Mouse (Mus musculus): Measurements from ENCODE around the gene Acer3.

The Acer3 gene

GRCm38 (mm10) chr7:98321083-98321482 is at the start of gene Acer3:
Acer3 (minus strand) TSS chr7:98321208.
- DNase-seq, result no peak

DNA sequence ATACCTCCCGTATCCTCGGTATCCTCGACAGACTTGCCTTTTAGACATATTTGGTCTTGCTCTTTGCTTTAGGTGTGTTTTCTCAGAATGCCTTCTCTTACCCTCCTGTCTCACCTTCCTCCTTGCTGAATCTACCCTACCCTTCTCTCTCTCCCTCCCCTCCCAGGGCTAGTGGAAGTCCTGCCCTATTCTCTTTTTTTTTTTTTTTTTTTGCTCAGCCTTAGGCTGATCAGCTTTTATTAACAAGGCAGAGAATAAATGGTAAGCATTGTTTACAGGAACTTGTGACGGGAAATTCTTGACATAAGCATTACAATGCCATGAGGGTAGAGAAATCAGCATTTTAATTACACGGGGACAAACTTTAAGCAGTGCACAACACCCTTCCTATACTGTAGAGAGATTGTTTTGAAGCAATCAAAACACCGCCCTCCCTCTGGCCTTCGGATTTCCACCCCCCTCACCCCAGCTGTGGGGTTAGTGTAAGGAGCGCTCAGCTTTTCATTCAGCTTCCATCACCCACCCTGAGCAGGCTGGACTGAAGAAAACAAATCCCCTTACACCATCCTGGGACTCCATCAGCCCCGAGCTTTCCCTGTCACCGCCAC is 48.9 kb upstream of the Acer3 start:
- no peak for DNase-seq

GRCm38 (mm10) chr7:98361662-98362061 is 40.7 kb upstream of the Acer3 start:
- DNase-seq, result no peak

DNA sequence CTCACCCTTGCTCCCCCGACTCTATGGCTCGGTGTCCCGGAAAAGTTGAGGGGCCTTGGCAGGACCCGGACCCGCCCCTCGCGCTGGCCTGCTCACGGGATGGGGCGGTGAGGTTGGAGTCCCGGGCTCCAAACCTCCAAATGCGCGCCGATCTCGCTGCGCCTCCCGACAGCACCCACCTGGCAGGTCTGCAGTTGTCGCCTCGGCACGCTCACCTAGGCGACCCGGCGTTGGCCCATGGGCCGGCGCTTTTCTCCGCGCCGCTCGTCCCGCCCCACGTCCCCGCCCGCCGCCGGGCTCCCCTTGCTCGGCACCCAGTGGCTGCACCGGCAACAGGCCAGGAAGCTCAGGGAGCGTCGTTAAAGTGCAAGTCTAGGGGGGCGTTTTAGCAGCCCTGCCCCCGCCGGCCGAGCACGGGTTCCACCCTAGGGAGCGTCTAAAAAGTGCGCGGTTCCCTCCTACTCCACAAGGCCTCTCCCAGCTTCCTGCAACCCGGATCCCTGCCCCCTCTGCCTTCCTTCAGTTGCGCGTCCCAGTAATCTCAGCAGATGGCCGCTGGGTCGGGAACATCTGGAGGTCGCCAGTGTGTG is 40.1 kb upstream of the Acer3 start, which contains the start of gene Tsku:
Gene Tsku, minus strand, starts transcription at position 266 of the 590 bp plus-strand sequence.
- DNase-seq, result peak; percentile 65

DNA sequence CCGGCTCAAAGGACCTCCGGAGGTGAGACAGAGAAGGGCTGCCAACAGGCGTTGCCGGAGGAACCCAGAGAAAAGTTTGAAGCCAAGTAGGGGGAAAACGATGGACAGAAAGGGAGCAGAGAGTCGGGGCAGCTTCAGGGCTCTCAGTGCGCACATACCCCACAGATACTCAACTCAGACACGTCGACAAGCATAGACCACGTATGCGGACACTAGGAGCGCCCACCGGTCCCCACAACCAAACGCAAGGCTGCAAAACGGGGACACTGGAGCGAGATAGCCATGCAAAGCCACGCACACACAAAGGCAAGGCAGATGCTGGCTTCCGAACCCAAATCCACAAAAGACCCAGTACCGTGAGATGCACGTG is 39.6 kb upstream of the Acer3 start:
- DNase-seq, result no peak

- no peak for DNase-seq
Measured at GRCm38 (mm10) chr7:98359951-98360620, 39.1 kb upstream of the Acer3 start.

GRCm38 (mm10) chr7:98358016-98358415 is 37.0 kb upstream of the Acer3 start:
- no peak for DNase-seq

DNA sequence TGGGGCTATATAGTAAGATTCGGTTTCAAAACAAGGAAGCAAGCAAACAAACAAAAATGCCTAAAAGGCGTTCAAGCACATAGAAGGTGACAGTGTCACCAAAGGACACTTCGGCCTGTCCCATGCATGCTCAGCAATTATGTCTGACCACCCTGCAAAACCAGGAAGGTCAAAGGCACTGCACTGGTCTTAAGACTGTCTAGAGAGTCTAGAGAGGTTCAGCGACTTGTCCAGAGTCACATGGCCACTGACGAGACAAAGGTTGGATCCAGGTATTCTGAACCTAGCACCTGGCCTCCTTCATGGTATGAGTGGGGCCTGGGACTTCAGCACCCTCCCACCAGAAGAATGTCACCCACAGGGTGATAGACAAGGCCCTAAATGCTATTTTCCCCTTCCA is 36.3 kb upstream of the Acer3 start:
- no peak for DNase-seq

DNA sequence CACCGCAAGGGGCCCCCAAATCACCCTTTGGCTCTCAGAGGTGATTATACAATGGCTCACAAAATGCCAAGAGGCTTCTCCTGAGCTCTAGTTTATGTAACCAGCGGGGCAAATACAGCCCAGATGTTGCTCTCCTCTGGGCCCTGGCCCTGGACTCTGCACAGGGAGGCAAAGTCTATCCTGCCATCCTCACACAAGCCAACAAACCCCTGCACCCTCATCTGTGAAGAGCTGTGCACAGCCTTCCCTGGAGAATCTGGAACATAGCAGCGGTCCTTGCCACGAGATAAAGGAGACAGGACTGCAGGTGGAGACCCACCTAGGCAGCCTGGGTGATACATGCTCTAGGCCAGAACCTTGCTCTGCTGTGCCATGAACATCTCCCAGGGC is 33.9 kb upstream of the Acer3 start:
- no peak for DNase-seq

GRCm38 (mm10) chr7:98354160-98354920 is 33.3 kb upstream of the Acer3 start:
- no peak for DNase-seq

GRCm38 (mm10) chr7:98353616-98354015 is 32.6 kb upstream of the Acer3 start:
- DNase-seq, result no peak

- no peak for DNase-seq
Measured at GRCm38 (mm10) chr7:98351523-98351922, 30.5 kb upstream of the Acer3 start.

- DNase-seq, result no peak
Measured at GRCm38 (mm10) chr7:98349821-98350220, 28.8 kb upstream of the Acer3 start.

GRCm38 (mm10) chr7:98349096-98349495 is 28.1 kb upstream of the Acer3 start:
- peak; percentile 84 for DNase-seq

- DNase-seq, result peak; percentile 53
Measured at GRCm38 (mm10) chr7:98348043-98348442, 27.0 kb upstream of the Acer3 start.

GRCm38 (mm10) chr7:98347471-98347870 is 26.5 kb upstream of the Acer3 start:
- no peak for DNase-seq

GRCm38 (mm10) chr7:98345036-98345435 is 24.0 kb upstream of the Acer3 start:
- DNase-seq, result no peak

DNA sequence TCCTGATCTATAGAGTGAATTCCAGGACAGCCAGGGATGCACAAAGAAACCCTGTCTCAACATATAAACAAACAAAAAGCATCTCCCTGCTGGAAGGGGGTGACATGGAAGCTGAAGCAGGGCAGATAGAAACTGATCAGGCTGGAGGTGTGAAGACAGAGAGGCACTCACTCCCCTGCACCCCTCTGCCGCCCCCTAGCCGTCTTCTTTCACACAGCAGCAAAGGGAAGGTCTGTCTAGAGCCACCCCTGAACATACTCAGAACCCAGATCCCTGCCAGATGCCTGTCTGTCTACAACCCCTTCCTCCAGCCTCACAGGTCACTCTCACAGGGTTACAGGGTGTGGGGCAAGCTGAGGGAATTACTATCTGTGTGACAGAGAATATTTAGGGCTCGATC is 23.4 kb upstream of the Acer3 start:
- DNase-seq, result no peak

DNA sequence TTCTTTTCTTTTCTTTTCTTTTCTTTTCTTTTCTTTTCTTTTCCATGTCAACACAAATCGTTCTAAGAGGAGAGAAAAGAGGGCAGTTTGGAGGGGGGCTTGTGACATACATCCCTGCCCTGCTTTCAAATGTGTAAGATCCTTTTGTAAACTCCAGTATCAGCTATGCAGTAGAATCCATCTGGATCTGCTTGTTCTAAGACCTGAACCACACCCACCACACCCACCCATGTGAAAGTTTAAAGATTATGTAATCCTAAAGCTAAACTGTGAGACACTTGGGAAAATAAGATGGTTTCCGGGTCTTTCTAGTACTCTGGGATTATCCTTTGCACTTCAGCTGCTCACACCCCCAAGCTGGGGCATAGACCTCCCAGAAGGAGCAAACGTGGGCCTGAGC is 21.2 kb upstream of the Acer3 start:
- no peak for DNase-seq

DNA sequence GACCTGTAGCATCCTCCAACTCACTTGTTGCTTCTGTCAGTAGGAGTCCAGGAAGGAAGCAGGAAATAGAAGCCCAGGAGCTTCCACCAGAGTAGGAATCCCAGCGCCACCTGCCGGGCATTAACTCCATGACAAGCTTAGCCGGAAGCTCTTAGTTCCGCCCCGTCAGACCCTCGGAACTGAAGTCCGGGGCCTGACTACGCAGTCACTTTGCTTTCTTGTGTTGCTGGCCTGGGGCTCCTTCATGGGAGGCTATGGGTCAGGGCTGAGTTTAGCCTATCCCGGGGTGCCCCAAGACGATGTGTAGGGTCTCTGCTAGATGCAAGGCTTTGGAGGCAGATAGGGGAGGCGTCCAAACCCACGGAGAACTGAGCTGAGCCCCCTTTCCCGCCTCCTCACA is 20.5 kb upstream of the Acer3 start:
- peak; percentile 65 for DNase-seq

DNA sequence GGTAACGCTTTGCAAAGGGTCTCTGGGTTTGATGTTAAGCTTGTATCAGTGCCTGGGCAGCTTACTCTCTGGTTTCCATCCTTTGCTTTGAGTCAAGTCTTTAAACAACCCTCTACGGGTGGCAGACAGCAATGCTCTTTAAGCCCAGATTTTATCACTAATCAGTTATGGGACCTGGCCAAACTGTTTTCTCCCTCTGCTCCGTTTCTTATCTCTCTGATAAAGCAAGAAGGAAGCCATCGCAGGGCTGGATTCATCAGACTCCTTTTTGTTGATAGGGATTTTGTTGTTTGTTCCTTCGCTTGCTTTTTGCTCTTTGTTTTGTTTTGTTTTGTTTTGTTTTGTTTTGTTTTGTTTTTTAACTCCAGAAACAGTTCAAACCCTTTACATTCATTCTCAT is 19.3 kb upstream of the Acer3 start:
- DNase-seq, result no peak

DNA sequence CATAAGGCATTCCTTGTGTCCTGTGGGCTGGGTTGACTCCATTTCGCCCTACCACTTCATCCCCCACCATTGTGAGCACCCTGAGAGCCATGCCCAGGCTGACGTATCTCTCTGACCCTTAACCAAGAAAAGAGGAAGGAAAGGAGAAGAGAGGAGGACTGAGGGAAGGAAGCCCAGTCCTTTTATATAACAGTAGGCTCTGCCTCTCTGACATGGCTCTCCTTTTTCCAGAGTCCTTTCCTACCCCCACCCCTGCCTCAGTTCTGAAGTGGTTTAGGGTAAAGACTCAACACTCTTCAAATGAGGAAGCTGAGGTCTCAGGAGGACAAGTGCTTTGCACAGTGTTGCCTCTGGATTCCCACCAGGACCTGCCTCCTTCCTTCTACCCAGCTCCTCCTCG is 13.0 kb upstream of the Acer3 start:
- DNase-seq, result no peak

- no peak for DNase-seq
Measured at GRCm38 (mm10) chr7:98333507-98333906, 12.5 kb upstream of the Acer3 start.
